Mouse (Mus musculus) inflammation-experienced regulatory T-cells, adult 6 months (primary cell): ENCODE measurements around the gene Cemip. TPM values are rescaled to one million over a fixed set of nuclear protein-coding genes. Genes with fewer than 3 reads are reported as not detected.
"Not testable (repeated sequence)": the region's sequence is repeated elsewhere in the genome, so short reads cannot be mapped to it uniquely, and the experiment has no call there.

Experiments used
- ATAC-seq: one replicate; pipeline ENCODE4 v1.8.0; 2017
- polyA plus RNA-seq, 3 experiments: library from polyadenylated mRNA; unstranded; fragments of 100-300 nt; shearing (Covaris generic); gene quantifications; one replicate each; pipeline ENCODE4 v1.2.1; 2017

The Cemip gene
- polyA plus RNA-seq, 3 experiments from 2014 or later = 0.20 TPM; not detected in 2

GRCm38 (mm10) chr7:83889946-83890345 lies 196.4 kb downstream of the Cemip start:
- ATAC-seq = not testable (repeated sequence)

GRCm38 (mm10) chr7:83889383-83889782 lies 196.9 kb downstream of the Cemip start:
- no peak for ATAC-seq

GRCm38 (mm10) chr7:83886366-83887129 lies 199.8 kb downstream of the Cemip start:
- ATAC-seq = no peak

GRCm38 (mm10) chr7:83885835-83886234 lies 200.5 kb downstream of the Cemip start:
- ATAC-seq = no peak

GRCm38 (mm10) chr7:83884921-83885532 lies 201.3 kb downstream of the Cemip start:
- no peak for ATAC-seq

GRCm38 (mm10) chr7:83884021-83884658 lies 202.2 kb downstream of the Cemip start, which contains the start of the genes Tlnrd1 and Mesd:
Gene Tlnrd1, minus strand, starts transcription at chr7:83884305.
Gene Mesd, plus strand, starts transcription at chr7:83884466.
- ATAC-seq = peak; percentile 73

- ATAC-seq = peak; percentile 29
Measured at GRCm38 (mm10) chr7:83883276-83884020, 202.9 kb downstream of the Cemip start.

Other genes starting within 250 kb of the Cemip start
- gene Tlnrd1, start 202.2 kb downstream of the Cemip start, polyA plus RNA-seq = 1 to 10 TPM in 1 of 3 experiments, under 1 TPM in 2; 0.71 to 1.1 (median 0.86) TPM
- 10 to 100 TPM; 29.1 to 53.3 (median 49.6) TPM for gene Mesd, start 202.0 kb downstream of the Cemip start, polyA plus RNA-seq
- 10 to 100 TPM in 2 of 3 experiments, 1 to 10 TPM in 1; 7.1 to 14.5 (median 10.9) TPM for gene Abhd17c, start 65.4 kb upstream of the Cemip start, polyA plus RNA-seq